Mouse (Mus musculus) forebrain, embryonic 10.5 days (tissue): Measurements from ENCODE around the gene Chd6. TPM values are rescaled to one million over a fixed set of nuclear protein-coding genes. Genes with fewer than 3 reads are reported as not detected.

Experiments
- DNase-seq: peaks from one replicate; pipeline ENCODE4 v3.0.0-alpha.2; 2017; ENCODE audit warnings: low spot score; ENCODE audit errors: extremely low spot score
- H3K27ac ChIP-seq: fragments of 300-500 bp; sonication (generic); 2 replicates; pipeline ENCODE4 v1.5.1; 2016; ENCODE audit warnings: mild to moderate bottlenecking
- H3K27me3 ChIP-seq: fragments of 300-500 bp; sonication (generic); 2 replicates; pipeline ENCODE4 v1.6.1; 2016; ENCODE audit warnings: mild to moderate bottlenecking; ENCODE audit not compliant: poor library complexity, severe bottlenecking
- H3K36me3 ChIP-seq: fragments of 300-500 bp; sonication (generic); replicated peaks from 2 replicates; pipeline ENCODE4 v1.6.1; 2016; ENCODE audit warnings: mild to moderate bottlenecking, moderate library complexity
- H3K4me1 ChIP-seq: fragments of 300-500 bp; sonication (generic); 2 replicates; pipeline ENCODE4 v1.6.1; 2016
- H3K4me3 ChIP-seq: fragments of 300-500 bp; sonication (generic); 2 replicates; pipeline ENCODE4 v1.5.1; 2016; ENCODE audit warnings: mild to moderate bottlenecking, moderate library complexity
- H3K9me3 ChIP-seq: fragments of 300-500 bp; sonication (generic); 2 replicates; pipeline ENCODE4 v1.6.1; 2016; ENCODE audit warnings: mild to moderate bottlenecking, moderate library complexity
- WGBS: fragments of 180-500 bp; shearing (Covaris S2); methylation state at CpG from one replicate; pipeline ENCODE4 v1.1.7; 2016; 5-methylcytosine and 5-hydroxymethylcytosine counted together
- polyA plus RNA-seq: library from polyadenylated mRNA; unstranded; fragments of >200 nt; fragmentation: Nextera tagmentation; extraction: Ambion mirVana; gene quantifications from 2 replicates; pipeline ENCODE4 v1.2.1, GENCODE M21; 2016

Gene Chd6
- polyA plus RNA-seq, result 27.2 and 31.0 TPM in 2 replicates

DNA sequence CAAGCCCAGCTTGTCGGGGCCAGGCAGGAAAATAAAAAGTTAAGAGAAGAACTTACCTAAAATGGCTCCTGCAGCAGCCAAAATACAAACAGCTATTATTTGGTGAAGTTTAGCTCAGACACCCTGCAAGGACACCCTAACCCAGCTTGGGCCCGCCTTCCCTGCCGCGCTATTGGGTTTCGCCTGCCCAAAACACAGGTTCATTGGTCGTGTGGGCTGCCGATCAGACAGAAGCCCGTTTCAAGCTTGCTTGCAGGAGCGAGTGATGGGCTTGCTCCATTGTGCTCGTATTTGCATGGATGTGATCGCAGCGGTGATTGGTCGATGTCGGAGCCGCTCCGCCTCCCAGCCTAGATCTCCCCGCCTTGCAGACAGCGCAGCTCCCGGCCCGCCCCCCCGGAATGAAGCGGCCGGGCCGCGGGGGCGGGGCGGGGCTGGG is at the start of gene Chd6:
TSS of gene Chd6 (minus strand) at position 143 of the 439 bp plus-strand sequence.
- peak; percentile 96 for DNase-seq
- H3K36me3 ChIP-seq, result peaks cover 8% of the 10 kb centered on the region
- WGBS, result under 1% methylated on average over 26 of the region's 27 CpGs
- H3K27me3 ChIP-seq, result no peaks in the 10 kb centered on the region
- H3K4me1 ChIP-seq, result peaks cover 25% of the 10 kb centered on the region
- H3K9me3 ChIP-seq, result no peaks in the 10 kb centered on the region
- peak within 1 kb of the TSS; percentile 99 for H3K27ac ChIP-seq
- peak within 1 kb of the TSS; percentile 97 for H3K4me3 ChIP-seq

DNA sequence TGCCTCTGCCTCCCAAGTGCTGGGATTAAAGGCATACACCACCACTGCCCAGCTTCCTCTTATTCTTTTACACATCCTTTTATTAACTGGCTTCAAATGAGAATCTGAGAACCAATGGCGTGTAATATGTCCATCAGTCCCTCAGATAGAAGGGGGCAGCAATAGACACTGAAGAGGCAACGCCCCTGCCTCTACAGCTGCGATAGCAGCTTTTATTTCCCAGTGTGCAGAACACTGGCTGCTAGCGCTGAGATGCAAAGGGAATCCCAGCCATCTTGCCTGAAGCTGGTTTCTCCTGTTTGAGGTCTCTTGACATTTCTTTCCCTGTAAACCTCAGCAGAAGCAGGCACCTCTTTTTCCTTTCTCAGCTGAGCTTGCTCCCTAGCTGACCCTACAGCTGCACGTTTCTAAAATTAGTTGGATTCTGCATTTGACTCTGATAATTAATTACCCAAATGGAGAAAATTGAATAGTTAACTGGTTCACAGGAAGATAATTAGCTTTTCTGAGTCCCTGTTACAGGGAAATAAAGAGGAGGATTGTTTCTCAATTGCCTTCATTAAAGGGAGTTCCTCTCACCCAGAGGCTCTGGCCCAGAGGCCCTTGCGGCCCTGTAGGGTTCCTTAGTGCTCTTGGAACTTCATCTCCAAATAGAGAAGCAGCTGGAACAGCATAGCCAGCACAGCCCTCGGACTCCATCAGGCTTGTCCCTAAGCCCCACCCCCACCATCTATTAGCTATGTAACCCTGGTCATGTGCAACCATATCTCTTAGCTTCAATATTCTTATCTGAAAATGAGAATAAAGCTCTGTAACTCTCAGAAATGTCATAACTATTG is 41.3 kb upstream of the Chd6 start:
- Histone ChIP-seq H3K4me1 (peaks cover 23% of the 10 kb centered on the region), H3K27me3 (peaks cover 9% of the 10 kb centered on the region; the same call in 1 of the 2 replicates), H3K4me3 (no peak overlapping the region), H3K36me3 (no peaks in the 10 kb centered on the region), H3K27ac (no peak overlapping the region), H3K9me3 (no peaks in the 10 kb centered on the region)
- DNase-seq, result no peak
- whole genome bisulfite sequencing, result 62% methylated on average over 7 of the region's 7 CpGs

DNA sequence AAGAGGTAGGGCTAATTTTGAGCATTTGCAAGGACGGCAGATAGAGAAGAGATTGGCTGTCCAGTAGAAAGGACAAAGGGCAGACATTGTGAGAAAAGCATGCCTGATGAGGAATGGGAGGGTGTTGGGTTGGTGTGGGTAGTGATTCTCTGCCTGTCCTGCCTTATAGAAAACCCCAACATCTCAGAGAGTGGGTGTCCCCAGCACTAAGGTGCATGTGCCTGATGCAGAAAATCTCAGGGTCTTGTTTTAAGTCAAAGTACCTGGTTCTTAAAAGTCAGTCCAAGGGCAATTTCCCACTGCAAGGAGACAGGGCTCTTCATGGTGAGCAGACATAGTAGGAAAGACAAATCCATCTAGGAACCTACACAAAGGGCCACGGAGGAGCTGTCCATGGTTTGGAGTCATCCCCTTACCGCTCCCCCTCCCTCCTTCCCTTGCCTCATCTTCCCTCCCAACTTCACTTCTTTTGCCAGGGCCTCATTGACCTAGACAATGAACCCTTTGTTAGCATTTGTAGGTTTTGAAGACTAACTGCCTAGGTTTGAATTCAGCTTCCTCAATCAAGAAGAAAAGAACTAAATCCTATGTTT is 39.6 kb upstream of the Chd6 start:
- no peak for DNase-seq
- Histone ChIP-seq H3K27ac (no peak overlapping the region), H3K36me3 (no peaks in the 10 kb centered on the region), H3K4me3 (no peak overlapping the region), H3K9me3 (no peaks in the 10 kb centered on the region), H3K27me3 (peaks cover 9% of the 10 kb centered on the region; the same call in 1 of the 2 replicates), H3K4me1 (peaks cover 23% of the 10 kb centered on the region)
- WGBS, result 56% methylated on average over 3 of the region's 3 CpGs

DNA sequence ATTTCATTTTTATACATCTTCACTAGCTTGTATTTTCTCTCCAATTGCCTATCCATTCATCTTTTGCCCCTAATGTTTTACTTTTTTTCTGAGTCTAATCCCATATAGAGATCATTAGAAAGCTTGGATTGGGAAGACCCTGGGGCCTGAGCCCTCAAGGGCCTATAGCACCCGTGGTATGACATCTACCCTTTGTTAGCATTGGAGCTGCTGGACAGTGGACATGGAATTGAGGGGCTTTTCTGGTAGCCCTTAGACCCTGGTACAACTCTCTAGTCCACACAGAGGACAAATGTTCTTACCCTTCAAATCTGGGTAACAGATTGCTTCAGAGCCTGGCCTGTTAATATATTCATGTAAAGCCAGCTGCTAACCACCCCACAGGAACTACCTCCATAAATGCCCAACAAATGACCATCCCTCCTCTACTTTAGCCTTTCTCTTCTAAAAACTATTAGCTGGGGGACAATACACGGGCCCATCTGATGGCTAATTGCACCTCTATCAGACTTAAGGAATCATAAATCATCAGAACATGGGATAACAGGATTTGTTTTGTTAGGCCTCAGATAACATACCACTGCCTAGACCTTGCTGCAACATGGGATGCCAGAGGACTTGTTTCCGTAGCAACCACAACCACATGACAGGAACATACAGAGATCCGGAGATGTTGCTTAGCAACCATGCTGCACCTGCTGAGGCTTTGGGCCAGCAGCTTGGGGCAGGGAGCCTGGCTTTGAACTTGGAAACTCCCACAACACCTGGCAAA is 39.0 kb upstream of the Chd6 start:
- no peaks in the 10 kb centered on the region for H3K36me3 ChIP-seq
- H3K27me3 ChIP-seq, result peaks cover 2% of the 10 kb centered on the region; the same call in 1 of the 2 replicates
- H3K4me3 ChIP-seq, result no peak overlapping the region
- peak; percentile 41 for DNase-seq
- peaks cover 23% of the 10 kb centered on the region for H3K4me1 ChIP-seq
- WGBS, result 74% methylated on average over 4 of the region's 4 CpGs
- H3K27ac ChIP-seq, result 0 out of 2 replicates have a peak overlapping the region, but pooled peaks have one; percentile 22
- H3K9me3 ChIP-seq, result no peaks in the 10 kb centered on the region

DNA sequence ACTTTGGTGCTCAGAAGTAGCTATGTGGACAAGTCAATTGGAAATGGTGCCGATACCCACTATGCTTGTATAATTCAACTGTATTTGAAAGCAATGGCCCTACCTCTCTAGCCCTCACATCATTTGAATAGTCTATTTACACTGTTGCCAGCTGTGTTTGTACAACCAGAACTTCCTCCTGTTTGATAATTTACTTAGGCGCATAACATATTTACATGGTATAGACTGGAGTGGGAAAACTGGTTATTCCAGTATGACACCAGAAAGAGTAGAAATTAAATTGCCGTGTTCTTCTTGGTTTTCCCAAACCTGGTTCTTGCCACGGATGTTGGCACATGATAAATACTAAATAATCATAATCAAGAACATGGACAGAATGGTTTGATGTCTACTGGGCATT is 35.9 kb upstream of the Chd6 start:
- Histone ChIP-seq H3K27ac (no peak overlapping the region), H3K4me3 (no peak overlapping the region), H3K4me1 (peaks cover 15% of the 10 kb centered on the region), H3K9me3 (no peaks in the 10 kb centered on the region), H3K27me3 (no peaks in the 10 kb centered on the region), H3K36me3 (no peaks in the 10 kb centered on the region)
- no peak for DNase-seq
- 92% methylated on average over 4 of the region's 4 CpGs for WGBS

DNA sequence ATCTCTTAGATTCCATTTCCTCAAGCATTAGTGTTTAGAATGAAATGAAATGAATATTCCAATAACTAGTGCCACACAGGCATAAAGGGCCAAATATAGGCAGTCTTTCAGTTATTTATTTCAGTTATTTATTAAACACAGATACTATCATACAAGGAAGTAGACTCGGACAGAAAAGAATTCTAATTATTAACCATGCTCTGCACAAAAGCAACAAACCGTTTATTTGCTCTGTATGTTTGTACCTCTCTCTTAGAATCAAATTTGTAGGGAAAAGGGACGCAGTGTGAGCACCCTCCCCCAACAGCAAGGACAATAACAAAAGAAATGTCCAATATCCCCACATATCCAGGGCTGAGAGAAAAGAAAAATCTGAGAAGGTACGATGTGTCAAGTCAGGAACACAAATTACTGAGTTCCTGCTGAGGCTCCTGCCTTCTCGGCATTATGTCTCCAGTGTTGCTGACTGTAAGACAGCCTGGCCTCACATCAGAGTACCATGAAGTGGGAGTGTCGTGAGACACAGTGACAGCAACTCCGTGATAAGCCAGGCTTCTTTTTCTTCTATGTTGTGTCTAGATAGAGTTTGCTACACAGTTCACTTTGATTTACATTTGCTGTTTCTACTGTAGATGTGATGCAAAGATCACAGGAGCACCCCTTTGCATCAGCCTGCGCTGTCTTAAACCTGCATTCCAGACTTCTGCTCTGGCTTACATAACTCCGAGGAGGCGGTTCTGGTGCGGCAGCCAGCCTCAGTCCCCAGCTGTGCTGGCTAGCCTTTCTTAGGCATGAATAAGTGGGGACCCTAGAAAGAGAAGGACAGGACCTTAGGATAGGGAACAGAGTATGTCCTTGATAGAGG is 30.0 kb upstream of the Chd6 start:
- Histone ChIP-seq H3K9me3 (no peaks in the 10 kb centered on the region), H3K27ac (no peak overlapping the region), H3K4me3 (no peak overlapping the region), H3K27me3 (no peaks in the 10 kb centered on the region), H3K36me3 (no peaks in the 10 kb centered on the region), H3K4me1 (0 out of 2 replicates have a peak, but pooled peaks cover 4% of the 10 kb centered on the region)
- 75% methylated on average over 11 of the region's 11 CpGs for WGBS
- DNase-seq, result no peak

DNA sequence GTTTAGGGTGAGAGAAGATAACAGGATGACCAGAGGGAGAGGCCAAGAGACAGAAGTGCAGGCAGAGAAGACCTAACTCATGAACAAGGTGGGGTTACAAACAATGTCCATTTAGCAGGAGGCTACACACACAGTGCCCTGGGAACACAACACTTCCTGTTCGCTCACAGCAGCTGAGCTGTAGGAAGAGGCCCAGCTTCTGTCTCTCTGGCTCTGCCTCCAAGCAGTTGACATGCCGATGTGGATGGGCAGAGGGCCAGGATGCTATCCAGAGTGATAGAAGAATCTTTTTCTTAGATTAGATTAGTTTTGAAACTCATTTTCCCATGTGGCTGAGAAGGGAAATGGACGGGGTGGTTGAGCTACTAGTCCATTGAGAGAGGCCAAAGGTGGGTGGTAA is 28.1 kb upstream of the Chd6 start:
- H3K27ac ChIP-seq, result no peak overlapping the region
- H3K4me3 ChIP-seq, result no peak overlapping the region
- no peaks in the 10 kb centered on the region for H3K36me3 ChIP-seq
- H3K9me3 ChIP-seq, result no peaks in the 10 kb centered on the region
- WGBS, result 84% methylated on average over 3 of the region's 3 CpGs
- H3K27me3 ChIP-seq, result no peaks in the 10 kb centered on the region
- DNase-seq, result no peak
- 0 out of 2 replicates have a peak, but pooled peaks cover 4% of the 10 kb centered on the region for H3K4me1 ChIP-seq

DNA sequence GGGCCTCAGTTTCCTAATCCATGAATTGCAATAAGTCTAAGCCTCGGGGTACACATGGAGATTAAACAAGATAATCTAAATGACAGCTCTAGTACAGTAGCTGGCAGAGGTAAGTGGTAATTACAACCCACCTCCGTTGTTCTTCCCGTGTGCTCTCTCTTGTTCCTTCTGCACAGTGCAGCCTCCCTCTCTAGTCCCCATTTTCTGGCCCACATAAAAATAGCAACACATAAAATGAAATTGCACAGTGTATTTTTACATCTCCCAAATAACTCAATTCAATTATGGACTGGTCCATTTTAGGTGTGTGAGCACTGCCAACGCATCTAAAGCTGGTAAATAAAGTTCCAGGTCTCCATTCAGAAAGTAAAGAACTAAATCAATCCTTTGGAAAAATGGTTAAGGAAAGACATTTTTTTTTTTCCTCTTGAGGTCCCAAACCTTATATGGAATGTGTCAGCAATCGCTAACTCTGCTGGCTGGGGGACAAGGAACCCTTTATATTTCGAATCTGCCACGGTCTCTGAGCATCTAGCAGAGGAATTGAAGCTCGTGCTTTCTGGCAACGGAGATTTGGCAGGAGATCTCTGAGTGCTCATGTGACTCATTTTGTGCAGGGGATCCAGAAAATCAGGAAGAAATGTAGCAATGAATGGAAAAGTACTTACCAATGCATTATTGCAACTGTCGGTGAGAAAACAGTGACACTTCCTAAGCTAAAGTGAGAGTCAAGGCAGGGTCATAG is 19.7 kb upstream of the Chd6 start:
- Histone ChIP-seq H3K4me3 (no peak overlapping the region), H3K27ac (no peak overlapping the region), H3K9me3 (no peaks in the 10 kb centered on the region), H3K27me3 (no peaks in the 10 kb centered on the region), H3K4me1 (no peaks in the 10 kb centered on the region), H3K36me3 (no peaks in the 10 kb centered on the region)
- no peak for DNase-seq
- WGBS, result 76% methylated on average over 10 of the region's 10 CpGs

DNA sequence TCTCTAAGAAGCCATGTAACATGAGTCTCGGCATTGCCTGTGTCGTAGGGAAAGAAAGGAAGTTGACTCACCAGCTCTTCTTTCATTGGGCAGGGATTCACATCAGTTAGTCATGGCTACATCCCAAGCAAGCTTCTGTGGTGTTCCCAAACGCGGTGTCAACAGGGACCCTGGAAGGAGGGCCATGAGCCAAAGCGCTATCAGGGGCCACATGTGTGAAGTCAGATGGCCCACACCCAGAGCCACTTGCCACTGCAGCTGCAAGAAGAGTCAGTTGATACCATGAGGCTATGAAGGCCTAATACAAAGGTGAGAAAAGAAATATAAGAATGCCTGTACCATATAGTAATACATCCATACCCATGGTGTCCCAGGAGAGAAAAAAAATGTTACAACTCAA is 3.1 kb upstream of the Chd6 start:
- H3K4me3 ChIP-seq, result no peak overlapping the region
- 79% methylated on average over 5 of the region's 5 CpGs for WGBS
- no peak overlapping the region for H3K27ac ChIP-seq
- peaks cover 20% of the 10 kb centered on the region for H3K4me1 ChIP-seq
- H3K9me3 ChIP-seq, result no peaks in the 10 kb centered on the region
- H3K27me3 ChIP-seq, result no peaks in the 10 kb centered on the region
- no peak for DNase-seq
- H3K36me3 ChIP-seq, result no peaks in the 10 kb centered on the region

DNA sequence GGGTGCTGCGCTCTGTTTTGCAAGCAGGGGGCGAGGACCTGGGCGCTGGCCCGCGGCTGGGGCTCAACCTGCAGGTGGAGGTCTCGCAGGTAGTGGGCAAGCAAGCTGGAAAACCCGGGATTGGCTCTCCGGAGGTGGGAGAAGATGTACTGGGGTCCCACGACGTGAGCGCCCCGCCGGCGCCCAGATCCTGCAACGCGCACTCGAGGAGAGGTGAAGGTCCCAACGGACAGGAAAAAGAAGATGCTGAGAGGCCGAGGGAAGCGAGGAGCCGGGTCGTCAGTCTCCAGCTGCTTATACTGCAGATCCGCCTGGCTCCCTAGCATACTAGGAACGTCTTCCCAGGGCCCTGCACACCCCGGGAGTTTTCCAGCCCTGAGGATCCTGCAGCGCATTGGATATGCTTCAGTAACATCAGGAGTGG is 535 bp upstream of the Chd6 start:
- Histone ChIP-seq H3K4me1 (peaks cover 25% of the 10 kb centered on the region), H3K27me3 (no peaks in the 10 kb centered on the region), H3K27ac (peak overlapping the region; percentile 99), H3K36me3 (peaks cover 8% of the 10 kb centered on the region), H3K9me3 (no peaks in the 10 kb centered on the region), H3K4me3 (peak overlapping the region; percentile 97)
- no peak for DNase-seq
- under 1% methylated on average over 26 of the region's 26 CpGs for WGBS

DNA sequence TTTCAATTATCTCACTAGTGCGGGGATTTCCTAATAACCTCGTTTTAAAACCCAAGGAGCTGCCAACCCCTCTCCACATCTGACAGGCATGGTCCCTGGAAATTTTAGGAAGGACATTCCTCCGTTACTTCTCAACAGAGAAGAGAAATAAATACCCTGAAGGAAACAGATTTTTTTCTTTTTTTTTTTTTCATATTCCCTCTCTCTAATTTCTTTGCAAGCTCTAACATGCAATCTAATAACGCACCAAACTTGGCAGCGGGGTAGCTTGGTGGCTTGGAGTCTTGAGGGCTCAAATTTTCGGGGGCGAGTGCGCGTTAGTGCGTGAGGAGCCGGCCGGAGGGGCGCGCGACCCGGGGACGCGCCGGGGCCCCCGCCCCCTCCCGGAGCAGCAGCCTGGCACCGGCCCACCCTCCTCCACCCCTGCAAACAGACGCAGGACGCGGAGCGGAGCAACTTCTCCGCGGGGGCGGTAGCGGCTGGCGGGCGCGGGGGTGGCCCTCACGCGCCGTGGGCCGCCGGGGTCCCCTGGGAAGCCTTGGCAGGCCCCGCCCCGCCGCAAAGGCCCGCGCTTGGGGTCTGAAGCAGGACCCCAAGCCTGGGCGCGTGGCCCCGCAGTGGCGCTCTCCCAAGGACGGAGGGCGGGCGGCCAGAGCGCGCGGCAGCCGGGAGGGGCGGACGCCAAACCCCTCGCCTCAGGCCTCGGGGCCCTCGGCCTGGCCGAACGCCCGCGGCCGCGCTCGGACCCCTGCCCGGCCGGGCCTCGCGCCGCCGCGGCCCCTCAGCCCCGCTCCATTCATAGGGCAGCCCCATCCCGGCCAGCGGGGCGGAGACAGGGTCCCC is 569 bp downstream of the Chd6 start:
- no peaks in the 10 kb centered on the region for H3K27me3 ChIP-seq
- peak overlapping the region; percentile 97 for H3K4me3 ChIP-seq
- H3K4me1 ChIP-seq, result peaks cover 28% of the 10 kb centered on the region
- H3K36me3 ChIP-seq, result peaks cover 8% of the 10 kb centered on the region
- WGBS, result under 1% methylated on average over 76 of the region's 77 CpGs
- no peaks in the 10 kb centered on the region for H3K9me3 ChIP-seq
- no peak for DNase-seq
- peak overlapping the region; percentile 99 for H3K27ac ChIP-seq
